Mouse (Mus musculus) liver, postnatal 0 days (tissue): ENCODE data around the gene Grap. TPM values are rescaled to one million over a fixed set of nuclear protein-coding genes. Genes with fewer than 3 reads are reported as not detected.
A peak's percentile ranks its signal among the peaks of the same experiment; 100 is the strongest.

Source experiments
- ATAC-seq: fragments of 200-750 bp; cut with Nextera tagmentation; 2 replicates; pipeline ENCODE4 v1.8.0; 2017; ENCODE audit warnings: mild to moderate bottlenecking, moderate library complexity
- DNase-seq: peaks from one replicate; pipeline ENCODE4 v3.0.0-alpha.2; 2016
- H3K27ac ChIP-seq: fragments of 300-500 bp; sonication (generic); 2 replicates; pipeline ENCODE4 v1.5.1; 2014; ENCODE audit warnings: antibody characterized with exemption, moderate library complexity, mild to moderate bottlenecking, low read depth
- H3K27me3 ChIP-seq: fragments of 300-500 bp; sonication (generic); 2 replicates; pipeline ENCODE4 v1.6.1; 2014; ENCODE audit warnings: low read length, control low read depth, mixed read lengths; ENCODE audit not compliant: insufficient read depth
- H3K36me3 ChIP-seq: fragments of 300-500 bp; sonication (generic); replicated peaks from 2 replicates; pipeline ENCODE4 v1.6.1; 2014; ENCODE audit warnings: mild to moderate bottlenecking, control low read depth, low read length, moderate library complexity, mixed read lengths; ENCODE audit not compliant: insufficient read depth
- H3K4me1 ChIP-seq: fragments of 300-500 bp; sonication (generic); 2 replicates; pipeline ENCODE4 v1.6.1; 2014; ENCODE audit warnings: antibody characterized with exemption, mild to moderate bottlenecking, control low read depth; ENCODE audit not compliant: insufficient read depth
- H3K4me2 ChIP-seq: fragments of 300-500 bp; sonication (generic); 2 replicates; pipeline ENCODE4 v1.6.1; 2014; ENCODE audit warnings: low read depth, mild to moderate bottlenecking, low read length, moderate library complexity, mixed read lengths
- H3K4me3 ChIP-seq: fragments of 300-500 bp; sonication (generic); 2 replicates; pipeline ENCODE4 v1.5.1; 2014; ENCODE audit warnings: low read depth, low read length
- H3K9ac ChIP-seq: fragments of 300-500 bp; sonication (generic); replicated peaks from 2 replicates; pipeline ENCODE4 v1.6.1; 2014; ENCODE audit warnings: mild to moderate bottlenecking, moderate library complexity
- H3K9me3 ChIP-seq: fragments of 300-500 bp; sonication (generic); 2 replicates; pipeline ENCODE4 v1.6.1; 2016; ENCODE audit warnings: mild to moderate bottlenecking, control low read depth, low read length, mixed read lengths
- CTCF ChIP-seq: sonication (generic); IDR thresholded peaks from 2 replicates; pipeline ENCODE4 v1.5.1; 2016; ENCODE audit warnings: antibody characterized with exemption, low read depth
- EP300 ChIP-seq: IDR thresholded peaks from 2 replicates; pipeline ENCODE4 v1.6.1; 2016; ENCODE audit warnings: antibody characterized with exemption, low read depth, mild to moderate bottlenecking
- WGBS: fragments of 180-500 bp; shearing (Covaris S2); extraction: QIAGEN DNeasy Blood & Tissue Kit; methylation state at CpG from one replicate; pipeline ENCODE4 v1.1.7; 2014; ENCODE audit not compliant: insufficient replicate concordance; 5-methylcytosine and 5-hydroxymethylcytosine counted together
- polyA plus RNA-seq: library from polyadenylated mRNA; unstranded; fragments of >200 nt; fragmentation: Nextera tagmentation; extraction: Ambion mirVana; gene quantifications from 2 replicates; pipeline ENCODE4 v1.2.1, GENCODE M21; 2015

Grap gene
- polyA plus RNA-seq, 1 experiment from 2014 or later: 6.7 TPM

- no peaks in the 10 kb centered on the region for H3K27me3 ChIP-seq
- no peaks in the 10 kb centered on the region for H3K4me1 ChIP-seq
- ATAC-seq (no peak), DNase-seq (no peak)
- WGBS: 87% methylated on average over 5 of the region's 5 CpGs
- H3K9me3 ChIP-seq: no peaks in the 10 kb centered on the region
- no peaks in the 10 kb centered on the region; the same call in none of the 2 replicates for H3K36me3 ChIP-seq
- no peak overlapping the region for H3K9ac ChIP-seq
- TF ChIP-seq EP300 (no peak), CTCF (no peak)
- no peak overlapping the region for H3K27ac ChIP-seq
- H3K4me3 ChIP-seq: no peak overlapping the region
- no peak overlapping the region for H3K4me2 ChIP-seq
Measured at GRCm38 (mm10) chr11:61699460-61699859, 46.4 kb downstream of the Grap start.

- no peak overlapping the region for H3K27ac ChIP-seq
- DNase-seq (no peak), ATAC-seq (no peak)
- no peak overlapping the region for H3K4me2 ChIP-seq
- no peak overlapping the region for H3K9ac ChIP-seq
- no peaks in the 10 kb centered on the region for H3K4me1 ChIP-seq
- H3K4me3 ChIP-seq: no peak overlapping the region
- TF ChIP-seq CTCF (no peak), EP300 (no peak)
- H3K27me3 ChIP-seq: no peaks in the 10 kb centered on the region
- no peaks in the 10 kb centered on the region for H3K9me3 ChIP-seq
- WGBS: 58% methylated on average over 4 of the region's 4 CpGs
- H3K36me3 ChIP-seq: no peaks in the 10 kb centered on the region; the same call in none of the 2 replicates
Measured at GRCm38 (mm10) chr11:61699933-61700332, 46.9 kb downstream of the Grap start.

DNA sequence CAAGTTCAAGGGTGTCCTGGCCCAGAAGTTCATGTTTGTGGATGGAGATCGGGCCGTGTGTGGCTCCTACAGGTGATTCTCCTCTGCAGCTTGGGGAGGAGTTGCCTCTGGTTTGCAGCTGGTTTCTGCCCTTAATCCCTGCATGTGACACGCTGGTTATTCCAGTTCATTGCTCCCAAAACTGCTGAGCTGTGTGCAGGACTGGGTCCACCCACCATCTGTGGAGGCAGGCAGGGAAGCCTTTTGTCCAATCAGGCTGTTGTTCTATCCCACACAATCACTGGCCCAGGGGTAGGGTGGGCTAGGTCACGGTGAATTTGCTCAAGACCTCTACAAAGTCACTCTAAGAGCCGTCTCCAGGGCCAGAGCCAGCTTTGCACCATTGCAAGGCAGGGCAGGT is 48.6 kb downstream of the Grap start:
- no peak for DNase-seq
- H3K27me3 ChIP-seq: no peaks in the 10 kb centered on the region
- no peaks in the 10 kb centered on the region; the same call in none of the 2 replicates for H3K36me3 ChIP-seq
- 87% methylated on average over 5 of the region's 5 CpGs for WGBS
- ATAC-seq: no peak
- no peaks in the 10 kb centered on the region for H3K9me3 ChIP-seq
- no peak overlapping the region for H3K9ac ChIP-seq
- H3K4me1 ChIP-seq: no peaks in the 10 kb centered on the region
- TF ChIP-seq CTCF (no peak), EP300 (no peak)
- no peak overlapping the region for H3K4me2 ChIP-seq
- H3K4me3 ChIP-seq: no peak overlapping the region
- no peak overlapping the region for H3K27ac ChIP-seq

GRCm38 (mm10) chr11:61702494-61702893 is 49.4 kb downstream of the Grap start:
- Histone ChIP-seq H3K27ac (no peak overlapping the region), H3K4me3 (no peak overlapping the region), H3K27me3 (no peaks in the 10 kb centered on the region), H3K4me2 (no peak overlapping the region), H3K36me3 (no peaks in the 10 kb centered on the region; the same call in none of the 2 replicates), H3K9me3 (no peaks in the 10 kb centered on the region), H3K9ac (no peak overlapping the region), H3K4me1 (no peaks in the 10 kb centered on the region)
- TF ChIP-seq CTCF (no peak), EP300 (no peak)
- 92% methylated on average over 5 of the region's 5 CpGs for WGBS
- no peak for ATAC-seq
- DNase-seq: no peak

GRCm38 (mm10) chr11:61705581-61705980 is 52.5 kb downstream of the Grap start:
- H3K27me3 ChIP-seq: no peaks in the 10 kb centered on the region
- no peaks in the 10 kb centered on the region for H3K9me3 ChIP-seq
- 89% methylated on average over 2 of the region's 2 CpGs for WGBS
- H3K36me3 ChIP-seq: no peaks in the 10 kb centered on the region; the same call in none of the 2 replicates
- ATAC-seq: no peak
- no peak overlapping the region for H3K9ac ChIP-seq
- no peak for DNase-seq
- H3K4me1 ChIP-seq: no peaks in the 10 kb centered on the region
- H3K4me3 ChIP-seq: no peak overlapping the region
- no peak overlapping the region for H3K27ac ChIP-seq
- TF ChIP-seq CTCF: no peak
- TF ChIP-seq EP300: no peak
- no peak overlapping the region for H3K4me2 ChIP-seq

GRCm38 (mm10) chr11:61706232-61706631 is 53.2 kb downstream of the Grap start:
- 46% methylated on average over 4 of the region's 4 CpGs for WGBS
- Histone ChIP-seq H3K9me3 (no peaks in the 10 kb centered on the region), H3K9ac (no peak overlapping the region), H3K36me3 (no peaks in the 10 kb centered on the region; the same call in none of the 2 replicates), H3K27me3 (no peaks in the 10 kb centered on the region), H3K27ac (no peak overlapping the region), H3K4me2 (no peak overlapping the region), H3K4me3 (no peak overlapping the region), H3K4me1 (no peaks in the 10 kb centered on the region)
- DNase-seq (no peak), ATAC-seq (no peak)
- TF ChIP-seq CTCF (no peak), EP300 (no peak)

- no peak for ATAC-seq
- TF ChIP-seq EP300 (no peak), CTCF (peak; percentile 40)
- Histone ChIP-seq H3K9ac (no peak overlapping the region), H3K9me3 (no peaks in the 10 kb centered on the region), H3K4me1 (no peaks in the 10 kb centered on the region), H3K4me2 (no peak overlapping the region), H3K4me3 (no peak overlapping the region), H3K27ac (no peak overlapping the region), H3K27me3 (no peaks in the 10 kb centered on the region), H3K36me3 (no peaks in the 10 kb centered on the region; the same call in 1 of the 2 replicates)
- WGBS: 51% methylated on average over 3 of the region's 3 CpGs
- no peak for DNase-seq
Measured at GRCm38 (mm10) chr11:61708928-61709327, 55.9 kb downstream of the Grap start.
